Comparison of ENCODE assay signal across 25 mouse cellular contexts in genomic region chr11:57454421-57454820, GRCm38 (mm10).
DNase-seq lines count a peak whose midpoint lies in the region; ATAC-seq and TF ChIP-seq lines count a peak whose summit lies in the region.
"Had no signal": no experiment of that assay in that cellular context is flagged by ENCODE, and none has a peak within 500 bp of the region (broad histone marks: within the 10 kb centered on the region; RNA-seq: fewer than 3 reads in every experiment).

No protein-coding gene starts in this region.

- no peak for TF ChIP-seq EP300 in lung, postnatal 0 days (IDR thresholded peaks at IDR 0.05)

- H3K9me3 ChIP-seq in lung, postnatal 0 days (ENCODE audit: low read length) = no peaks in the 10 kb centered on the region
- H3K9me3 ChIP-seq in liver, embryonic 12.5 days (replicated peaks) = no peaks in the 10 kb centered on the region
- H3K9me3 ChIP-seq: G1E; hindbrain, embryonic 15.5 days; limb, embryonic 13.5 days; liver, embryonic 13.5 days; megakaryocyte, embryonic 14.5 days had no signal

- peak; percentile 21 for DNase-seq in heart, adult 8-10 months (ENCODE audit: low spot score)
- no peak for DNase-seq in heart, postnatal 14 days
- peak; percentile 15 for DNase-seq in lung, postnatal 0 days (ENCODE audit: low spot score)
- no peak for DNase-seq in lung, postnatal 25 days (ENCODE audit: low spot score)
- peak; percentile 36 for DNase-seq in embryo, embryonic 11 days
- DNase-seq in thymus, postnatal 25 days = no peak
- DNase-seq in testis, postnatal 10 days (ENCODE audit: low spot score) = no peak
- DNase-seq: adrenal gland, postnatal 10 days; cerebellum, adult 8-10 months; cerebellum, postnatal 36 days; forebrain, postnatal 0 days; kidney, postnatal 14 days; liver, embryonic 13.5 days; lung, adult 2 months; lung, postnatal 36 days; midbrain, embryonic 14.5 days; right cerebral cortex, postnatal 25 days; thymus, postnatal 36 days had no signal

- no peaks in the 10 kb centered on the region for H3K4me1 ChIP-seq in lung, postnatal 0 days (ENCODE audit: insufficient read depth, low read depth, low read length)
- H3K4me1 ChIP-seq in liver, embryonic 12.5 days = no peaks in the 10 kb centered on the region
- H3K4me1 ChIP-seq: hindbrain, embryonic 15.5 days; limb, embryonic 13.5 days; liver, embryonic 13.5 days had no signal

- intact Hi-C loops in heart, postnatal 14 days (cut with DNase I) = no loop called here

- no peaks in the 10 kb centered on the region for H3K27me3 ChIP-seq in lung, postnatal 0 days (replicated peaks; ENCODE audit: insufficient read depth, low read length)
- no peaks in the 10 kb centered on the region for H3K27me3 ChIP-seq in liver, embryonic 12.5 days (replicated peaks)
- H3K27me3 ChIP-seq: hindbrain, embryonic 15.5 days; limb, embryonic 13.5 days; liver, embryonic 13.5 days had no signal

- no peak overlapping the region for H3K9ac ChIP-seq in lung, postnatal 0 days (replicated peaks; ENCODE audit: low read depth)
- no peak overlapping the region for H3K9ac ChIP-seq in liver, embryonic 12.5 days
- H3K9ac ChIP-seq: forebrain, postnatal 0 days; hindbrain, embryonic 15.5 days; limb, embryonic 13.5 days; liver, embryonic 13.5 days had no signal

- WGBS in lung, postnatal 0 days = 31% methylated on average over 5 of the region's 5 CpGs
- WGBS in liver, embryonic 12.5 days (ENCODE audit: insufficient replicate concordance) = 36% methylated on average over 5 of the region's 5 CpGs

- TF ChIP-seq CTCF in lung, postnatal 0 days (IDR thresholded peaks at IDR 0.05) = no peak

- H3K4me3 ChIP-seq in lung, postnatal 0 days (ENCODE audit: low read depth, low read length) = no peak overlapping the region
- H3K4me3 ChIP-seq in liver, embryonic 12.5 days = no peak overlapping the region
- H3K4me3 ChIP-seq: hindbrain, embryonic 15.5 days; limb, embryonic 13.5 days; liver, embryonic 13.5 days; megakaryocyte, embryonic 14.5 days had no signal

- no peaks in the 10 kb centered on the region for H3K36me3 ChIP-seq in lung, postnatal 0 days (ENCODE audit: insufficient read depth, low read length)
- H3K36me3 ChIP-seq in liver, embryonic 12.5 days = no peaks in the 10 kb centered on the region
- H3K36me3 ChIP-seq: G1E; hindbrain, embryonic 15.5 days; limb, embryonic 13.5 days; liver, embryonic 13.5 days had no signal

- no peak overlapping the region for H3K27ac ChIP-seq in lung, postnatal 0 days (ENCODE audit: low read length)
- no peak overlapping the region for H3K27ac ChIP-seq in liver, embryonic 12.5 days
- H3K27ac ChIP-seq: hindbrain, embryonic 15.5 days; limb, embryonic 13.5 days; liver, embryonic 13.5 days had no signal

- no peak for ATAC-seq in lung, postnatal 0 days
- ATAC-seq in liver, embryonic 12.5 days = no peak
- ATAC-seq: activated CD4-positive, CD25-positive, alpha-beta regulatory T cell, adult 4 months; forebrain, postnatal 0 days; Patski had no signal

- no peak overlapping the region for H3K4me2 ChIP-seq in lung, postnatal 0 days (replicated peaks; ENCODE audit: low read depth, low read length)
- no peak overlapping the region for H3K4me2 ChIP-seq in liver, embryonic 12.5 days
- H3K4me2 ChIP-seq: hindbrain, embryonic 15.5 days; limb, embryonic 13.5 days; liver, embryonic 13.5 days had no signal

Comparison
In these comparisons a context has a peak if more than half of its experiments do, and no peak if none do; other contexts are left out.
1. DNase-seq: peak in heart, adult 8-10 months (single experiment), lung, postnatal 0 days (single experiment) and embryo, embryonic 11 days (single experiment); none in heart, postnatal 14 days (0 of 2), lung, postnatal 25 days (single experiment), thymus, postnatal 25 days (single experiment) and testis, postnatal 10 days (single experiment).